Mouse (Mus musculus) cerebellum, adult 2 months (tissue): ENCODE data around the gene Tmem82.

ENCODE experiments used
- CTCF ChIP-seq: fragments of 200-500 bp; IDR thresholded peaks from 2 replicates; pipeline ENCODE4 v1.5.1; 2011; ENCODE audit warnings: low read depth, mild to moderate bottlenecking, control low read depth, low read length, moderate library complexity, borderline replicate concordance; ENCODE audit not compliant: insufficient read depth
- POLR2A ChIP-seq: fragments of 200-500 bp; IDR thresholded peaks from 2 replicates; pipeline ENCODE4 v1.6.1; 2011; ENCODE audit warnings: low read length, control low read depth, borderline replicate concordance; ENCODE audit not compliant: insufficient read depth

- TF ChIP-seq CTCF (no peak), POLR2A (no peak)
Measured at GRCm38 (mm10) chr4:141621297-141621696, 2.9 kb upstream of the Tmem82 start.
